Mouse (Mus musculus): ENCODE results near the gene Fbxw8. TPM values are rescaled to one million over a fixed set of nuclear protein-coding genes. Genes with fewer than 3 reads are reported as not detected.

The Fbxw8 gene
- total and polyA plus RNA-seq, 3 experiments: 36.0 to 54.6 (median 50.1) TPM

GRCm38 (mm10) chr5:118108124-118108793, 47.0 kb downstream of the Fbxw8 start:
- DNase-seq: no peak

- DNase-seq: no peak
Observed at GRCm38 (mm10) chr5:118106667-118107066, 48.6 kb downstream of the Fbxw8 start.

- DNase-seq: no peak
Observed at GRCm38 (mm10) chr5:118105536-118105935, 49.7 kb downstream of the Fbxw8 start.

DNA sequence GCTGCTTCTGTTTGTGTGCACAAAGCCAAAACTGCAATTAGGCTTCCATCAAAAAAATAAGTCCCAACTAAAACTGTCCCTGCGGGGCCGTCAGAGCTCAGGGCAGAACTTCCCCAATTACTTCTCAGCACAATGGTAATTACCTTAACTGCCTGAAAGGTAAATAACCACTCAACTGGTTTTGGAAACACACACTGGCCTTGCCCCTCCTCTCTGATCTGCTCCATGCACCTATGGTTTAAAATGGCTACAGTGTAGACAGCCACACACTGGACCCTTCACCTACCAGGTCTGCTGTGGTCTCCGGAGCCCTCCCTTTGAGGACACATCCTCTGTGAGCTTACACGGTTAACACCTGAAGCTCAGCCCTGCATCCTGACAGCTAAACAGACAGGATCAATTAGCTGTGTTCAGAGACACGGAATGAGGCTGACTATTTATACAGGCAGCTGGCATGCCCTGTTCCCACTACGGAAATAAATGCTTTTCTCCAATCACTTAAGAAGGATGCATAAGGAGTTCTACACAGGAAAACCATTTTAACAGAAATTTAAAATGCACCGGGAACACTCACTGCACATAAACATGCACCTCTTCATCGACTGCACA, 55.3 kb downstream of the Fbxw8 start:
- no peak for DNase-seq

DNA sequence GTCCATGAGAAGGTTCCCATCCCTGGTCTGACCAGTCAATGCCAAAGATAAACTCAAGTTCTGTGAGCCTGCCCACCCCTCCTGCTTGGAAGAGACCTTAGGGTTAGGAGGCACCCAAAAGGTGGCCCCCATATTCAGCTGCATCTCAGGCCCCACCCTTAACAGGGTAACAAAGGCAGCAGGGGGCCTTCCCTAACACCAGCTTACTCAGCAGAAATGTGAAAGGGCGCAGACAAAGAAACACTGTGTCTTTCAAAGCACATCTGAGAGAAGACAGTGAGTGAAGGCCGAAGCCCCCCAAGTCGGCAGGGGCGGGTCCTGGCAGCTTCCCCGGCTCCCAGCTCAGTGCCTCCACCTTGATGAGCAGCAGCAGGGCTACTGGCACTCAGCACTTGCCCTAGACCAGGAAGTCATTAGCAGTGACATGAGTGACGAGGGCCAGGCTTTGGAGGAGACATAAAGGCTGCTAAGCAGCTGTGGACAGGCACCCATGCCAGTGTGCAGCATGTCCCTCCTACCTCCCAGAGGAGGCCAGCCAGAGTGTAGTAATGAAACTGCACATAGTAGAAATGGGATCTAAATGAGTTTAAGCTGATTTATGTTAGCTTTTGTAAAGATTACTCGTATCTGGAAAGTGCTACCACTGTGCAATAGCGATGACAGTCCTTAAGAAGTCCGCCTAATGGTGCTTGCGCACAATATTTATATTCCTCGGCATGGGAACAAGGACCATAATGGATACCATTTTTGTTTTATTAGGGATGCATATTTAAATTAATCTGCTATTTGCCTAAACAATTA, 56.0 kb downstream of the Fbxw8 start:
- DNase-seq: no peak

GRCm38 (mm10) chr5:118096317-118096716, 58.9 kb downstream of the Fbxw8 start:
- DNase-seq: no peak

GRCm38 (mm10) chr5:118095849-118096248, 59.4 kb downstream of the Fbxw8 start:
- DNase-seq: no peak

- DNase-seq: no peak
Observed at GRCm38 (mm10) chr5:118095433-118095832, 59.8 kb downstream of the Fbxw8 start.

- no peak for DNase-seq
Observed at GRCm38 (mm10) chr5:118093321-118094035, 61.8 kb downstream of the Fbxw8 start.

DNA sequence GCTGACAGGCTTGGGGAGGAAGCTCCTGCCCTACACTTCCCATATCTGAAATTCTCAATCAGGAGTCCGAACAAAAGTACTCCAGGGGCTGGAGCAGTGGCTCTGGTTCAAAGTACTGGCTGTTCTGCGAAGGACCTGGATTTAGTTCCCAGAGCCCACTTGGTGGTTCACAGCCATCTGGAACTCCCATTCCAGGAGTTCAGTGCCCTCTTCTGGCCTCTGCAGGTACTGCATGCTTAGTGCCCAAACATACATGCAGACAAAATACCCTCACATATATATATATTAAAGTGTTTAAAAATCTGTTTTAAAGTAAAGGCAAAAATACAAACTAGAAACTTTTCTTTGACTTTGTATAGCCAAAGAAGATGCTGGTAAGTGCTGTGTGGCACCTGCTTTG, 64.4 kb downstream of the Fbxw8 start:
- no peak for DNase-seq

DNA sequence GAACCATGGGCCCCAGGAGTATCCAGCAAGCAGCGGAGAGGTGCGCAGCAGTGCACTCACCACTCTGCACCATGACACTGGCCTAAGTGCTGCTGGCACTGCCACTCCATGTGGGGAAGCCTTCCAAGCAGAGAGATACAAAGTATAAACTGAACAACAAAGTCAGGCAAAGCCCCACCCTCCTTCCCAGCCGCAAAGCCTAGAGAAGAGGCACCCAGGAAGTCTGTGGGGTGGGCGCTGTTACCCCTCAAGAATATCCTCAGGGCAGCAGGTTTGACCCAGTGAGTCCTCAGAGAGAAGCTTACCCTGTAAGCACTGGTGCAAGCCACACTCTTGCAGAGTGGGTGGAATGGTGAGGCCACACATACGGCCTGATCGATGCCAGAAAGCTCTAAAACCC, 65.2 kb downstream of the Fbxw8 start:
- DNase-seq: no peak

GRCm38 (mm10) chr5:118089102-118089501, 66.2 kb downstream of the Fbxw8 start:
- peak; percentile 66 for DNase-seq

- DNase-seq: no peak
Observed at GRCm38 (mm10) chr5:118086956-118087355, 68.3 kb downstream of the Fbxw8 start.

GRCm38 (mm10) chr5:118085313-118085712, 70.0 kb downstream of the Fbxw8 start:
- DNase-seq: no peak

- peak; percentile 47 for DNase-seq
Observed at GRCm38 (mm10) chr5:118084171-118084727, 71.0 kb downstream of the Fbxw8 start.

DNA sequence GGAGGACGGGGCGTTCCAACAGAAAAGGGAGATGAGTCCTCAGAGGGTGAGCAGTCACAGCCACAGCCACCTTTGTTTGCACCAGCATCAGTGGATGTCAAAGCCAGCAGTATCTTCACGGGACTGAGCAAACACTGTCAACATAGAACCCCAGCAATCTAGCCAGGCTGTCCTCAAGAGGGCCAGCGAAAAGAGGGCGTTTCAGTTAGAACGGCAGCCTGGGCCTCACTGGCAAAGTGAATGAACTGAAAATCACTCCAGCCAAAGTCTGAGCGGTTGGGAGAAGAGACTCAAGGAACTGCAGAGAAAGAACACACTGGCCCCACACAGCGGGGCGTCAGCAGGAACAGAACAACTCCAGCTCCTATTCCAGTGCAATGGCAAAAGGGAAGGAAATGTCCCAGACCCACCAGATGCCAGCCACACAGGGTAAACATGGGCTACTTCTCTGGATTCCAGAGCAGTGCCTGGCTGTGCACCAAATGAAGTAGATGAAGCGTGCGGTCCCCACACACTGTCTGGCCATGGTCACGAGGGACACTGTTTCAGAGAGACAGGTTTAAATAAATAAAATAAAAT, 72.1 kb downstream of the Fbxw8 start:
- DNase-seq: no peak

GRCm38 (mm10) chr5:118081996-118082395, 73.3 kb downstream of the Fbxw8 start:
- no peak for DNase-seq

GRCm38 (mm10) chr5:118081374-118081949, 73.8 kb downstream of the Fbxw8 start:
- no peak for DNase-seq

- DNase-seq: no peak
Observed at GRCm38 (mm10) chr5:118079839-118080250, 75.4 kb downstream of the Fbxw8 start.

DNA sequence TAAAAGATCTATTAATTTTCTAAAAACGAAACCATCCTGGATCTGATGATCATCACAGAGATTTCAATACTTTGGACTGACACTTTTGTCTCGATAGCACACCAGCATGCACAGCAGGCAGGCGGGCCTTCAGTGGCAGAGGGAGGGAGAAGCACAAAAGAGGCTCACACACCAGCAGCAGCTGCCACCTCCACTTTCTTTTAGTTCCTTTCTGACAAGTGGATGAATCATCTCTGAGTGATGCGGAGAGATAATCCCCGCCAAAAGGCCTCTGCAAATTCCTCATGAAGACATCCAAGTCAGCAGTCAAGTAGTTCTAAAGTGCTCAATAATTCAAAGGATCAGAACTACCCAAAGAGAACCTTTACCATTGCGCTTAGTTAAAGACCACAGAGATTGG, 75.9 kb downstream of the Fbxw8 start:
- peak; percentile 49 for DNase-seq

- DNase-seq: no peak
Observed at GRCm38 (mm10) chr5:118078550-118078949, 76.7 kb downstream of the Fbxw8 start.
